Mouse (Mus musculus) urinary bladder, postnatal 36 days (tissue): ENCODE measurements around the gene Tmem95.
A peak's percentile ranks its signal among the peaks of the same experiment; 100 is the strongest.
"Not testable (repeated sequence)": the region's sequence is repeated elsewhere in the genome, so short reads cannot be mapped to it uniquely, and the experiment has no call there.

Experiments
- DNase-seq, 2 experiments: peaks; one replicate each; pipeline ENCODE4 v3.0.0; 2022; ENCODE audit warnings: low spot score in 2 of 2, mixed read lengths in 1 of 2

Tmem95 gene

GRCm38 (mm10) chr11:69877878-69878277 lies at the start of gene Tmem95:
Tmem95 (minus strand) TSS chr11:69878018.
- no peak for DNase-seq

- DNase-seq, result no peak
These were observed 49.7 kb upstream of the Tmem95 start for GRCm38 (mm10) chr11:69927501-69927900.

- DNase-seq, result no peak
These were observed 45.0 kb upstream of the Tmem95 start for GRCm38 (mm10) chr11:69922796-69923195.

GRCm38 (mm10) chr11:69922012-69922756 lies 44.4 kb upstream of the Tmem95 start:
- no peak for DNase-seq

GRCm38 (mm10) chr11:69921114-69922011 lies 43.5 kb upstream of the Tmem95 start, which contains the start of gene Eif5a:
Eif5a (minus strand) TSS chr11:69921958.
- DNase-seq, result peak; percentile 100

- DNase-seq, result no peak
These were observed 42.6 kb upstream of the Tmem95 start for GRCm38 (mm10) chr11:69920266-69921031.

- peak; percentile 65 to 81 for DNase-seq
These were observed 41.9 kb upstream of the Tmem95 start for GRCm38 (mm10) chr11:69919661-69920265.

- DNase-seq, result no peak
These were observed 41.2 kb upstream of the Tmem95 start for GRCm38 (mm10) chr11:69919053-69919452.

- no peak for DNase-seq
These were observed 40.3 kb upstream of the Tmem95 start for GRCm38 (mm10) chr11:69918118-69918517.

- no peak for DNase-seq
These were observed 39.6 kb upstream of the Tmem95 start for GRCm38 (mm10) chr11:69917379-69917948.

GRCm38 (mm10) chr11:69916652-69917378 lies 39.0 kb upstream of the Tmem95 start:
- not testable (repeated sequence) for DNase-seq

GRCm38 (mm10) chr11:69915667-69916627 lies 38.1 kb upstream of the Tmem95 start:
- DNase-seq, result no peak

GRCm38 (mm10) chr11:69914917-69915430 lies 37.2 kb upstream of the Tmem95 start:
- no peak for DNase-seq

GRCm38 (mm10) chr11:69914372-69914764 lies 36.5 kb upstream of the Tmem95 start:
- no peak for DNase-seq

GRCm38 (mm10) chr11:69913554-69914371 lies 35.9 kb upstream of the Tmem95 start, which contains the start of gene Gps2:
Gps2 (plus strand) TSS chr11:69913888.
- peak; percentile 89 to 92 for DNase-seq

GRCm38 (mm10) chr11:69912716-69913530 lies 35.1 kb upstream of the Tmem95 start:
- DNase-seq, result no peak

- no peak for DNase-seq
These were observed 33.9 kb upstream of the Tmem95 start for GRCm38 (mm10) chr11:69911701-69912100.
